ENCODE assay signal across 11 mouse cellular contexts in genomic region chr2:135305736-135306471, GRCm38 (mm10).
DNase-seq lines count a peak whose midpoint lies in the region; ATAC-seq and TF ChIP-seq lines count a peak whose summit lies in the region.
"Had no signal": no experiment of that assay in that cellular context is flagged by ENCODE, and none has a peak within 500 bp of the region (broad histone marks: within the 10 kb centered on the region; RNA-seq: fewer than 3 reads in every experiment).

No protein-coding gene starts in this region.

- no peak overlapping the region for H3K9ac ChIP-seq in forebrain, embryonic 16.5 days (replicated peaks; ENCODE audit: low read depth, low read length)
- no peak overlapping the region for H3K9ac ChIP-seq in midbrain, embryonic 15.5 days

- DNase-seq in frontal cortex, postnatal 14 days (ENCODE audit: low spot score in 2 of 2) = no peak
- DNase-seq in cerebellum, adult 8-10 months = peak; percentile 74
- DNase-seq in gastrocnemius, adult 2 months = no peak
- DNase-seq in liver = no peak
- no peak for DNase-seq in heart, postnatal 4 days
- DNase-seq: heart, postnatal 36 days; right cerebral cortex, postnatal 14 days; thymus, adult 18-20 months had no signal

- 0 out of 2 replicates have a peak, but pooled peaks have one; percentile 62 for ATAC-seq in frontal cortex, adult (ENCODE audit: low TSS enrichment)
- ATAC-seq in forebrain, embryonic 16.5 days = peak; percentile 77
- peak; percentile 76 for ATAC-seq in midbrain, embryonic 15.5 days (replicated peaks)

- no peaks in the 10 kb centered on the region for H3K9me3 ChIP-seq in forebrain, embryonic 16.5 days (ENCODE audit: control insufficient read depth, low read length)
- no peaks in the 10 kb centered on the region for H3K9me3 ChIP-seq in midbrain, embryonic 15.5 days

- 16% methylated on average over 7 of the region's 7 CpGs for WGBS in forebrain, embryonic 16.5 days
- WGBS in midbrain, embryonic 15.5 days = 31% methylated on average over 7 of the region's 7 CpGs

- intact Hi-C loops in gastrocnemius, adult 2 months (cut with DNase I) = no loop called here

- H3K4me2 ChIP-seq in forebrain, embryonic 16.5 days (ENCODE audit: low read length) = no peak overlapping the region
- H3K4me2 ChIP-seq in midbrain, embryonic 15.5 days = no peak overlapping the region

- H3K27me3 ChIP-seq in forebrain, embryonic 16.5 days (replicated peaks; ENCODE audit: control insufficient read depth, insufficient read depth, low read length) = no peaks in the 10 kb centered on the region
- no peaks in the 10 kb centered on the region for H3K27me3 ChIP-seq in midbrain, embryonic 15.5 days (replicated peaks)

- no peak for TF ChIP-seq CTCF in gastrocnemius, adult 2 months (IDR thresholded peaks at IDR 0.05)

- peak overlapping the region; percentile 55 for H3K27ac ChIP-seq in forebrain, embryonic 16.5 days (ENCODE audit: low read length)
- peak overlapping the region; percentile 48 for H3K27ac ChIP-seq in midbrain, embryonic 15.5 days
- H3K27ac ChIP-seq in gastrocnemius, adult 2 months = no peak overlapping the region

- H3K36me3 ChIP-seq in forebrain, embryonic 16.5 days (ENCODE audit: control insufficient read depth, insufficient read depth) = no peaks in the 10 kb centered on the region
- no peaks in the 10 kb centered on the region for H3K36me3 ChIP-seq in midbrain, embryonic 15.5 days (replicated peaks)

- peaks cover 5% of the 10 kb centered on the region for H3K4me1 ChIP-seq in forebrain, embryonic 16.5 days (replicated peaks; ENCODE audit: control insufficient read depth, insufficient read depth, low read length)
- H3K4me1 ChIP-seq in midbrain, embryonic 15.5 days = peaks cover 11% of the 10 kb centered on the region; the same call in 1 of the 2 replicates

- no peak overlapping the region for H3K4me3 ChIP-seq in forebrain, embryonic 16.5 days (replicated peaks; ENCODE audit: low read length)
- H3K4me3 ChIP-seq in midbrain, embryonic 15.5 days = no peak overlapping the region
- no peak overlapping the region for H3K4me3 ChIP-seq in gastrocnemius, adult 2 months
